Mouse (Mus musculus) lung, embryonic 16.5 days (tissue): ENCODE measurements around the gene Rcan1. TPM values are rescaled to one million over a fixed set of nuclear protein-coding genes. Genes with fewer than 3 reads are reported as not detected.

Experiments used
- polyA plus RNA-seq: library from polyadenylated mRNA; unstranded; fragments of >200 nt; fragmentation: Nextera tagmentation; extraction: Ambion mirVana; gene quantifications from 2 replicates; pipeline ENCODE4 v1.2.1, GENCODE M21; 2015

Rcan1 gene
- polyA plus RNA-seq, 1 experiment from 2014 or later, result 61.2 TPM

Other genes with a start within 250 kb of the Rcan1 start
- 1.3 and 1.4 TPM in 2 replicates for gene Kcne2, start 178.5 kb downstream of the Rcan1 start, polyA plus RNA-seq
- 132 and 142 TPM in 2 replicates for gene Smim11, start 169.6 kb downstream of the Rcan1 start, polyA plus RNA-seq
- gene Fam243, start 149.4 kb downstream of the Rcan1 start, polyA plus RNA-seq, result not detected in 2 replicates
- gene Kcne1, start 111.4 kb downstream of the Rcan1 start, polyA plus RNA-seq, result 0.63 and 1.0 TPM in 2 replicates
- 15.7 and 16.4 TPM in 2 replicates for gene Clic6, start 14.9 kb upstream of the Rcan1 start, polyA plus RNA-seq